Mouse (Mus musculus) cerebellum, adult 2 months (tissue): Measurements from ENCODE around the gene Wfs1.

Source experiments
- CTCF ChIP-seq: fragments of 200-500 bp; IDR thresholded peaks from 2 replicates; pipeline ENCODE4 v1.5.1; 2011; ENCODE audit warnings: low read depth, mild to moderate bottlenecking, control low read depth, low read length, moderate library complexity, borderline replicate concordance; ENCODE audit not compliant: insufficient read depth
- POLR2A ChIP-seq: fragments of 200-500 bp; IDR thresholded peaks from 2 replicates; pipeline ENCODE4 v1.6.1; 2011; ENCODE audit warnings: low read length, control low read depth, borderline replicate concordance; ENCODE audit not compliant: insufficient read depth

GRCm38 (mm10) chr5:36929376-36929775, 59.6 kb downstream of the Wfs1 start:
- TF ChIP-seq POLR2A (no peak), CTCF (no peak)
